Mouse (Mus musculus) layer of hippocampus, adult 11-12 months (tissue): ENCODE data around the gene Sf1.

Experiments
- DNase-seq: peaks from one replicate; pipeline ENCODE4 v3.0.0; 2022; ENCODE audit warnings: low spot score

Gene Sf1

GRCm38 (mm10) chr19:6363411-6364240 lies at the start of gene Sf1:
TSS of gene Sf1 (plus strand) at chr19:6363690.
- peak; percentile 100 for DNase-seq

- no peak for DNase-seq
Observed at GRCm38 (mm10) chr19:6313796-6314195, 49.7 kb upstream of the Sf1 start.

- no peak for DNase-seq
Observed at GRCm38 (mm10) chr19:6314513-6314912, 49.0 kb upstream of the Sf1 start.

- no peak for DNase-seq
Observed at GRCm38 (mm10) chr19:6315573-6315972, 47.9 kb upstream of the Sf1 start.

- DNase-seq: no peak
Observed at GRCm38 (mm10) chr19:6318145-6318544, 45.3 kb upstream of the Sf1 start.

GRCm38 (mm10) chr19:6321358-6321757 lies 42.1 kb upstream of the Sf1 start:
- no peak for DNase-seq

GRCm38 (mm10) chr19:6321786-6322621 lies 41.5 kb upstream of the Sf1 start:
- DNase-seq: no peak

- no peak for DNase-seq
Observed at GRCm38 (mm10) chr19:6324751-6325150, 38.7 kb upstream of the Sf1 start.

- no peak for DNase-seq
Observed at GRCm38 (mm10) chr19:6331178-6331577, 32.3 kb upstream of the Sf1 start.

GRCm38 (mm10) chr19:6331719-6332516 lies 31.6 kb upstream of the Sf1 start:
- DNase-seq: no peak

GRCm38 (mm10) chr19:6333761-6334595 lies 29.5 kb upstream of the Sf1 start:
- DNase-seq: no peak

GRCm38 (mm10) chr19:6334673-6335457 lies 28.6 kb upstream of the Sf1 start, which contains the start of gene Men1:
TSS of gene Men1 (plus strand) at chr19:6334979.
- peak; percentile 96 for DNase-seq

- no peak for DNase-seq
Observed at GRCm38 (mm10) chr19:6335458-6335827, 28.0 kb upstream of the Sf1 start.

- DNase-seq: no peak
Observed at GRCm38 (mm10) chr19:6336920-6337319, 26.6 kb upstream of the Sf1 start.

- no peak for DNase-seq
Observed at GRCm38 (mm10) chr19:6338171-6338570, 25.3 kb upstream of the Sf1 start.

GRCm38 (mm10) chr19:6338716-6339115 lies 24.8 kb upstream of the Sf1 start:
- no peak for DNase-seq

- no peak for DNase-seq
Observed at GRCm38 (mm10) chr19:6339191-6339590, 24.3 kb upstream of the Sf1 start.

GRCm38 (mm10) chr19:6339890-6340504 lies 23.5 kb upstream of the Sf1 start:
- no peak for DNase-seq

- DNase-seq: peak; percentile 71
Observed at GRCm38 (mm10) chr19:6340524-6341452, 22.7 kb upstream of the Sf1 start, which contains the start of gene Map4k2. TSS of gene Map4k2 (plus strand) at chr19:6341135.
